ENCODE assay signal across 8 mouse cellular contexts in the genomic region with DNA sequence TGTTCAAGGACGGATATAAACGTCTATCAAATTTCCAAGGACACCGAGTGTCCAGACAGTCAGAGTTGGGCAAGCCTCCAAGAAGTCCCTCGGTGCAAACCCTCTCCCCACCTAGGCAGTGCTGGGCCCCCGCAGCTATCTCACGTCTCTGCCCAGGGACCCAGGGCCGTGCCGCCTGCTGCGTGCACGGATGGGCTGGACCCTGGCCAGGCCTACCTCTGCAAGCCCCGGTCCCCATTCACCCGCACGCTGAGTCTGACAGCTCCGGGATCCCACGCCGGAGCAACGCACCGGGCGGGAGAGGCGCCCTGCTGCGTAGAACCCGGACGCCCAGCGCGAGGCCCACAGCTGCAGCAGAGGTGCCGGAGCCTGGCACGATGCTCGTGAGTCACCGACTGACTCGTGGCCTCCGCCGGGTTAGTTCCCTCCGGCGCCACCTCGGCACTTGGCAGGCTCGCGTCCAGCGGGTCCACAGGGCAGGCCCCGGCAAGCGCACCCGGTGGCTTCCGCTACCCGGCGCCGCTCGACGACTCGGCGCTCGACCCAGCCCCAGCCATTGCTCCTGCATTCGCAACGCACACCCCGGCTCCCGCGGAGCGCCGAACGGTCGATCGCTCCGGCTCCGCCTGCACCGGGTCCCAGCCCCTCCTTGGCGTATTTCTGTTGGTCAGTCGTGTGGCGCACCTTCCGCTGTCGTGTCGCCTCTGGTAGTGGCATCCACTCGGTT. TPM values are rescaled to one million over a fixed set of nuclear protein-coding genes. Genes with fewer than 3 reads are reported as not detected.
DNase-seq lines count a peak whose midpoint lies in the region; ATAC-seq and TF ChIP-seq lines count a peak whose summit lies in the region.

No protein-coding gene starts in this region.

- no peak for TF ChIP-seq CTCF in CH12.LX (conservative IDR thresholded peaks at IDR 0.05 in 1 of 2, IDR thresholded peaks at IDR 0.05 in 1 of 2; ENCODE audit: low read depth in 2 of 2, low read length in 2 of 2)
- TF ChIP-seq CTCF in liver, embryonic 14.5 days (IDR thresholded peaks at IDR 0.05; ENCODE audit: low read depth), result no peak

- TF ChIP-seq EP300 in CH12.LX (IDR thresholded peaks at IDR 0.05; ENCODE audit: low read length), result no peak
- TF ChIP-seq EP300 in liver, embryonic 14.5 days (IDR thresholded peaks at IDR 0.05; ENCODE audit: low read depth), result no peak

- dilution Hi-C loops in CH12.LX (cut with MboI; ENCODE audit: extremely low pct_ligation_motif_present, extremely low pct_unique_long_range_greater_than_20kb, low sequenced_read_pairs), result no loop called here

- peak; percentile 84 for DNase-seq in CH12.LX (ENCODE audit: extremely low read depth)
- peak; percentile 78 for DNase-seq in c-Kit-positive CD71-positive TER-119-negative erythroid progenitor cells, embryonic 14.5 days (ENCODE audit: low read depth)
- DNase-seq in forebrain, embryonic 11.5 days (ENCODE audit: low spot score), result peak; percentile 96
- DNase-seq in kidney, postnatal 25 days, result peak; percentile 91 to 98
- peak; percentile 70 to 75 (median 72) for DNase-seq in liver, embryonic 14.5 days (ENCODE audit: low read depth in 3 of 3, low spot score in 3 of 3)
- DNase-seq in neural tube, embryonic 10.5 days (ENCODE audit: extremely low spot score, low spot score), result peak; percentile 91

- under 1% methylated on average over 70 of the region's 70 CpGs for WGBS in forebrain, embryonic 11.5 days
- WGBS in heart, embryonic 16.5 days, result under 1% methylated on average over 70 of the region's 70 CpGs
- under 1% methylated on average over 70 of the region's 70 CpGs for WGBS in liver, embryonic 14.5 days (ENCODE audit: insufficient replicate concordance)
- WGBS in stomach, embryonic 15.5 days, result under 1% methylated on average over 68 of the region's 70 CpGs

- H3K27ac ChIP-seq in CH12.LX (ENCODE audit: insufficient read depth, low read depth), result peak overlapping the region; percentile 62
- no peak overlapping the region for H3K27ac ChIP-seq in forebrain, embryonic 11.5 days (ENCODE audit: low read depth, low read length)
- H3K27ac ChIP-seq in heart, embryonic 16.5 days (ENCODE audit: low read length), result peak overlapping the region; percentile 97
- peak overlapping the region; percentile 78 for H3K27ac ChIP-seq in liver, embryonic 14.5 days
- H3K27ac ChIP-seq in stomach, embryonic 15.5 days, result peak overlapping the region; percentile 89

- peaks cover 17% of the 10 kb centered on the region for H3K79me2 ChIP-seq in CH12.LX (replicated peaks; ENCODE audit: control insufficient read depth, extremely low read depth, insufficient read depth, poor library complexity, severe bottlenecking)

- H3K9me3 ChIP-seq in CH12.LX (replicated peaks; ENCODE audit: low read length), result no peaks in the 10 kb centered on the region
- H3K9me3 ChIP-seq in forebrain, embryonic 11.5 days (ENCODE audit: control insufficient read depth, low read length), result no peaks in the 10 kb centered on the region
- H3K9me3 ChIP-seq in heart, embryonic 16.5 days (replicated peaks; ENCODE audit: control insufficient read depth, low read length), result no peaks in the 10 kb centered on the region
- no peaks in the 10 kb centered on the region for H3K9me3 ChIP-seq in liver, embryonic 14.5 days (ENCODE audit: control insufficient read depth, low read length)
- H3K9me3 ChIP-seq in stomach, embryonic 15.5 days, result no peaks in the 10 kb centered on the region

- peak overlapping the region; percentile 83 for H3K9ac ChIP-seq in CH12.LX (ENCODE audit: insufficient read depth, low read depth)
- H3K9ac ChIP-seq in forebrain, embryonic 11.5 days (ENCODE audit: low read length), result peak overlapping the region; percentile 84
- H3K9ac ChIP-seq in heart, embryonic 16.5 days (ENCODE audit: low read length), result peak overlapping the region; percentile 96
- H3K9ac ChIP-seq in liver, embryonic 14.5 days (replicated peaks), result peak overlapping the region; percentile 94
- peak overlapping the region; percentile 65 for H3K9ac ChIP-seq in stomach, embryonic 15.5 days

- no peak for TF ChIP-seq RAD21 in CH12.LX (IDR thresholded peaks at IDR 0.05; ENCODE audit: low read depth, low read length)

- in situ Hi-C loops in CH12.LX (cut with MboI; ENCODE audit: low pct_ligation_motif_present, low pct_unique_long_range_greater_than_20kb, low sequenced_read_pairs), result loop anchor here (5.0 to 10.0 kb wide), 2 partner anchors 35 to 92 kb away; no protein-coding TSS in a partner anchor

- peaks cover 5 to 38% of the 10 kb centered on the region in 2 experiments for H3K4me1 ChIP-seq in CH12.LX (ENCODE audit: control insufficient read depth in 1 of 2, insufficient read depth in 2 of 2)
- peaks cover 9% of the 10 kb centered on the region; the same call in 1 of the 2 replicates for H3K4me1 ChIP-seq in forebrain, embryonic 11.5 days (replicated peaks; ENCODE audit: control insufficient read depth, insufficient read depth, low read length)
- peaks cover 28% of the 10 kb centered on the region for H3K4me1 ChIP-seq in heart, embryonic 16.5 days (ENCODE audit: control insufficient read depth, insufficient read depth, low read length)
- peaks cover 30 to 44% of the 10 kb centered on the region in 2 experiments for H3K4me1 ChIP-seq in liver, embryonic 14.5 days (replicated peaks; ENCODE audit: control insufficient read depth in 2 of 2, insufficient read depth in 2 of 2, low read length in 1 of 2)
- peaks cover 9% of the 10 kb centered on the region for H3K4me1 ChIP-seq in stomach, embryonic 15.5 days

- peak overlapping the region; percentile 74 for H3K4me2 ChIP-seq in CH12.LX (ENCODE audit: insufficient read depth, low read depth, poor library complexity, severe bottlenecking)
- peak overlapping the region; percentile 88 for H3K4me2 ChIP-seq in forebrain, embryonic 11.5 days (ENCODE audit: low read depth, low read length, severe bottlenecking)
- peak overlapping the region; percentile 78 for H3K4me2 ChIP-seq in heart, embryonic 16.5 days (ENCODE audit: low read depth, low read length)
- peak overlapping the region; percentile 97 for H3K4me2 ChIP-seq in liver, embryonic 14.5 days (ENCODE audit: low read depth)
- peak overlapping the region; percentile 78 for H3K4me2 ChIP-seq in stomach, embryonic 15.5 days

- H3K4me3 ChIP-seq in CH12.LX (replicated peaks in 1 of 3; ENCODE audit: low read depth in 2 of 3, low read length in 2 of 3, poor library complexity in 1 of 3), result peak overlapping the region; percentile 73 to 99 (median 87)
- peak overlapping the region; percentile 86 for H3K4me3 ChIP-seq in forebrain, embryonic 11.5 days (ENCODE audit: low read depth, low read length)
- peak overlapping the region; percentile 96 for H3K4me3 ChIP-seq in heart, embryonic 16.5 days (ENCODE audit: low read length)
- peak overlapping the region; percentile 74 to 92 for H3K4me3 ChIP-seq in liver, embryonic 14.5 days (ENCODE audit: insufficient read depth in 1 of 2, low read depth in 2 of 2, low read length in 2 of 2)
- peak overlapping the region; percentile 72 for H3K4me3 ChIP-seq in stomach, embryonic 15.5 days (replicated peaks)

- ATAC-seq in forebrain, embryonic 11.5 days (replicated peaks; ENCODE audit: low FRiP score), result peak; percentile 95
- ATAC-seq in heart, embryonic 16.5 days (replicated peaks; ENCODE audit: extremely low read depth, insufficient read depth, low FRiP score), result peak; percentile 94
- ATAC-seq in liver, embryonic 14.5 days (ENCODE audit: insufficient read depth), result peak; percentile 92
- peak; percentile 95 for ATAC-seq in stomach, embryonic 15.5 days (ENCODE audit: insufficient read depth, low FRiP score, low read depth)

- peak; percentile 83 for TF ChIP-seq POLR2A in CH12.LX (IDR thresholded peaks at IDR 0.05; ENCODE audit: low read depth, low read length)

- H3K27me3 ChIP-seq in CH12.LX (replicated peaks), result no peaks in the 10 kb centered on the region
- H3K27me3 ChIP-seq in forebrain, embryonic 11.5 days (ENCODE audit: control insufficient read depth, insufficient read depth, low read length), result no peaks in the 10 kb centered on the region
- no peaks in the 10 kb centered on the region for H3K27me3 ChIP-seq in heart, embryonic 16.5 days (ENCODE audit: control insufficient read depth, insufficient read depth, low read length)
- H3K27me3 ChIP-seq in liver, embryonic 14.5 days (ENCODE audit: control insufficient read depth, insufficient read depth, low read length), result no peaks in the 10 kb centered on the region
- H3K27me3 ChIP-seq in stomach, embryonic 15.5 days (replicated peaks), result no peaks in the 10 kb centered on the region

- H3K36me3 ChIP-seq in CH12.LX (replicated peaks in 1 of 2; ENCODE audit: control insufficient read depth in 1 of 2, insufficient read depth in 1 of 2, low read length in 1 of 2), result no peaks in the 10 kb centered on the region
- no peaks in the 10 kb centered on the region for H3K36me3 ChIP-seq in forebrain, embryonic 11.5 days (ENCODE audit: control insufficient read depth, insufficient read depth, low read length)
- no peaks in the 10 kb centered on the region for H3K36me3 ChIP-seq in heart, embryonic 16.5 days (ENCODE audit: control insufficient read depth, insufficient read depth)
- H3K36me3 ChIP-seq in liver, embryonic 14.5 days (replicated peaks; ENCODE audit: control insufficient read depth, insufficient read depth, low read depth), result no peaks in the 10 kb centered on the region
- no peaks in the 10 kb centered on the region for H3K36me3 ChIP-seq in stomach, embryonic 15.5 days

TF ChIP-seq in CH12.LX, 34 proteins besides CTCF, POLR2A, EP300 and RAD21 (continues in another document):
- peak; percentile 93 for TF ChIP-seq ELF1 (IDR thresholded peaks at IDR 0.05; ENCODE audit: low read depth, low read length)
- TF ChIP-seq MAFK (IDR thresholded peaks at IDR 0.05; ENCODE audit: insufficient replicate concordance, low read length), result no peak
- peak; percentile 72; the same call in 1 of the 2 replicates for TF ChIP-seq MEF2A (IDR thresholded peaks at IDR 0.05; ENCODE audit: borderline replicate concordance, low read depth, low read length)
- TF ChIP-seq PAX5 (IDR thresholded peaks at IDR 0.05; ENCODE audit: low read length), result no peak
- TF ChIP-seq BHLHE40 (IDR thresholded peaks at IDR 0.05; ENCODE audit: low read depth, low read length), result peak; percentile 41; the same call in 1 of the 2 replicates
- TF ChIP-seq ZNF384 (IDR thresholded peaks at IDR 0.05; ENCODE audit: low read depth, low read length), result peak; percentile 19; the same call in 1 of the 2 replicates
- no peak for TF ChIP-seq E2F4 (IDR thresholded peaks at IDR 0.05; ENCODE audit: insufficient replicate concordance, low read depth, low read length)
- peak; percentile 70 for TF ChIP-seq IRF4 (IDR thresholded peaks at IDR 0.05; ENCODE audit: low read depth, low read length)

RNA-seq across cellular contexts. Expression of a gene that starts 11.7 kb away (rescaled TPM):
- total RNA-seq in CH12.LX (2012; rRNA removed) (31.6 and 37.1 TPM in 2 replicates), CH12.LX (2014; rRNA removed) (23.6 and 35.3 TPM in 2 replicates)
- 34.4 and 35.5 TPM in 2 replicates for polyA plus RNA-seq in CH12.LX (2012; ENCODE audit: insufficient read length, low read depth)
- 18.8 and 20.8 TPM in 2 replicates for polyA plus RNA-seq in forebrain, embryonic 11.5 days (2014; fragmentation: Nextera tagmentation; extraction: Ambion mirVana)
- polyA plus RNA-seq in heart, embryonic 16.5 days (2015; fragmentation: Nextera tagmentation; extraction: Ambion mirVana), result 38.3 and 40.8 TPM in 2 replicates
- 7.3 and 8.5 TPM in 2 replicates for polyA plus RNA-seq in liver, embryonic 14.5 days (2012; rRNA removed)
- polyA plus RNA-seq in liver, embryonic 14.5 days (2014; fragmentation: Nextera tagmentation; extraction: Ambion mirVana), result 21.3 and 29.9 TPM in 2 replicates
- polyA plus RNA-seq in stomach, embryonic 15.5 days (2015; fragmentation: Nextera tagmentation; extraction: Ambion mirVana), result 27.8 and 29.8 TPM in 2 replicates
